Mouse (Mus musculus): ENCODE results near the gene Polr1c.

GRCm38 (mm10) chr17:46247512-46248188 is at the start of gene Polr1c, which contains the start of gene Yipf3:
- TF ChIP-seq CTCF (IDR thresholded peaks at IDR 0.05; ENCODE audit: control insufficient read depth, insufficient read depth, insufficient read length) (no peak), MAX (IDR thresholded peaks at IDR 0.05) (no peak), CEBPB (IDR thresholded peaks at IDR 0.05; ENCODE audit: low read depth) (no peak), USF1 (IDR thresholded peaks at IDR 0.05; ENCODE audit: low read depth) (no peak)

Data from C2C12 (cell line).